Mouse (Mus musculus): ENCODE results near the gene Smad3. TPM values are rescaled to one million over a fixed set of nuclear protein-coding genes. Genes with fewer than 3 reads are reported as not detected.

The Smad3 gene
- total and polyA plus RNA-seq, 2 experiments from 2014 or later, result 7.5 to 34.0 TPM

DNA sequence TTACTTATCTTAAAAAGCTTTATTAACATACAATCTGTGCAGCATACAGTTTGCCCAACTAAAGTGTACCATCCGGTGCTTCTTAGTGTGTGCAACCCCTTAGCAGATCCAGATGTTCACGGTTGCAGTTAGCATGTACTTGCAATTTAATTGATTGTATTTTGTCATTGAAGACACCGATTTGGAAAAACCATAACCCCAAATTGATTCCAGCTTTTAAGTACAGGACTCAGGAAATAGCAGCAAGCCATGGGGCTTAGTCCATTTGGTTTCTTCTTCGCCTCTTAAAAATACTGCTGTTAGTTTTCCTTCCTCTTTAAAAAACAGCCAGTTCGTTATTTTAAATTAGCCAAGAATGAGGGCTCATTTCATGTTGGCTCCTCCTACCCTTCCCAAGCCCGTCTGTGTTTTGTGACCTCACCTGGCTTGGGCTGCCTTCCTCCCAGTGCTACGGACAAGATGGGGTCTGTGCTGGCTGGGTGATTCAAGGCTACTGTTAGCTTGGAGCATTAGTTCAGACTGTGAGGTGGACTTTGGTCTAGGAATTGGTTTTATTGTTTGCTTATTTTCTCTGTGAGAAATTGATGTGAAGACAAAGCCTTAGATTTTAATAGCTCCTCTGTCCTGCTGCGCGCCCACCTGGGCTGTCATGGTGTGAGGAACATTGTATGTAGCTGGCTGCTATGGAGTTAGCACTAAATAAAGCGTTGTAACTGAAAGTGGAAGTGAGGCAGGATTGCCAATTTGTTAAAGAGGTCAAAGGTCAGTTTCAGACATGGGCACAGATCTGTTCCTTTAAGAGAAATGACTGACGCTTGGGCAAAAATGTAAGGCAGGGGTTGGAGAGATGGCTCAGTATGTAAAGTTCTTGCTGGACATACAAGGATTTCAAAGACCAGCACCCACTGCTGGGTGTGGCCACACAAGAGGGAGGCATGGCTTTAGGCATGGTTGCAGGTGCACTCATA is 143.5 kb downstream of the Smad3 start:
- Histone ChIP-seq H3K9ac (replicated peaks; ENCODE audit: low read length) (no peak overlapping the region), H3K4me1 (ENCODE audit: insufficient read depth, low read length) (peaks cover 13% of the 10 kb centered on the region; the same call in 1 of the 2 replicates), H3K27me3 (ENCODE audit: insufficient read depth, low read length) (no peaks in the 10 kb centered on the region), H3K9me3 (ENCODE audit: low read length) (no peaks in the 10 kb centered on the region), H3K4me2 (ENCODE audit: low read depth, low read length) (no peak overlapping the region), H3K27ac (no peak overlapping the region), H3K36me3 (ENCODE audit: insufficient read depth, low read length) (peaks cover 16% of the 10 kb centered on the region; the same call in 1 of the 2 replicates), H3K4me3 (ENCODE audit: low read length) (no peak overlapping the region)
- TF ChIP-seq CTCF (IDR thresholded peaks at IDR 0.05; ENCODE audit: low read depth), result no peak
- WGBS, result 84% methylated on average over 11 of the region's 11 CpGs
- DNase-seq (ENCODE audit: low spot score), result no peak
- ATAC-seq, result no peak

GRCm38 (mm10) chr9:63613569-63613968 is 144.2 kb downstream of the Smad3 start:
- 21% methylated on average over 1 of the region's 1 CpGs for WGBS
- TF ChIP-seq CTCF (IDR thresholded peaks at IDR 0.05; ENCODE audit: low read depth), result no peak
- Histone ChIP-seq H3K9ac (replicated peaks; ENCODE audit: low read length) (no peak overlapping the region), H3K27ac (0 out of 2 replicates have a peak overlapping the region, but pooled peaks have one; percentile 6), H3K4me2 (ENCODE audit: low read depth, low read length) (0 out of 2 replicates have a peak overlapping the region, but pooled peaks have one; percentile 3), H3K27me3 (ENCODE audit: insufficient read depth, low read length) (no peaks in the 10 kb centered on the region), H3K4me1 (ENCODE audit: insufficient read depth, low read length) (peaks cover 13% of the 10 kb centered on the region; the same call in 1 of the 2 replicates), H3K36me3 (ENCODE audit: insufficient read depth, low read length) (peaks cover 16% of the 10 kb centered on the region; the same call in 1 of the 2 replicates), H3K9me3 (ENCODE audit: low read length) (no peaks in the 10 kb centered on the region), H3K4me3 (ENCODE audit: low read length) (no peak overlapping the region)
- ATAC-seq (0 out of 2 replicates have a peak, but pooled peaks have one; percentile 40), DNase-seq (ENCODE audit: low spot score) (no peak)

DNA sequence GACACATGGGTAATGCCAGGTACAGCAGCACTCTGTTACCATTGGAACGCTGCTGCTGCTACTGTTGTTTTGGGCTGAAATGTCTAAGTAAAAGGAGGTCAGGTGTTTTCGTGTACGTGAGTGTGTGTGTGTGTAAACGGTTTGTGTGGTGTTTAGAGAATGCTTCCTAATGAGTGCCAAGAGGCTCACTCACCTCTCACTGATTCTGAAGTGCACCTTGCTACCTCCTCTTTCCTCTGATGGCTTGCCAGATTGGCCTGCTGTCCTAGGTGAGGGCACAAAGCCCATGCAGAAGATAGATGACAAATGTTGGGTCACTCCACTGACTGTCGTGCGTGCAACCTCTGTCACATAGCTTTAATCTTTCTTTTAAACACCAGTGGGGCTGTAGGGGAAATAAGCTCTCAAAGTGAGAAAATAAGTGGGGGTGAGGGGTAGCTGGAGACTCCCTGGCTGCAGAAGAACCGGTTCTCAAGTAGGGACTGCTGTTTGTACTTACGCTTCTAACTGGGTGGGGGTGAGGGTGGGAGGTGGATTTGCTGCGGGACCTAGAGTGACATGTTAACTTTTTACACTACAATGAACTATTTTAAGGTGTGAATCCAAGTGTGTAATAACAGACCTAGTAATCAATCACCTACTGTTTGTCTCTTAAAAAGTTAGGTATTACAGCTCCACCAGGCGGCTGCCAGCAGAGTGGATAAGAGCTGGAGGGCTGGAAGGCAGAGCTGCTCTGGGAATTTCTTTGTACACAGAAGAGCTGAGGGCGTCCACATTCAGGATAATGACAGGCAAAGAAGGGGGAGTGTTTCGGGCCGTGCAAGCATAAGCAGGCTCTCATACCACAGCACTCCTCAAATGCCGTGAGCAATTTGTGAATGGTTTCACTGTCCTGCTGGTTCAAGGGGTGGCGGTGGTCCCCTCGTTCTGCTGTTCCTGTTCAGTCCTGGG is 145.0 kb downstream of the Smad3 start:
- Histone ChIP-seq H3K27me3 (ENCODE audit: insufficient read depth, low read length) (no peaks in the 10 kb centered on the region), H3K4me3 (ENCODE audit: low read length) (no peak overlapping the region), H3K36me3 (ENCODE audit: insufficient read depth, low read length) (peaks cover 13% of the 10 kb centered on the region; the same call in 1 of the 2 replicates), H3K9ac (replicated peaks; ENCODE audit: low read length) (no peak overlapping the region), H3K9me3 (ENCODE audit: low read length) (no peaks in the 10 kb centered on the region), H3K27ac (0 out of 2 replicates have a peak overlapping the region, but pooled peaks have one; percentile 6), H3K4me1 (ENCODE audit: insufficient read depth, low read length) (peaks cover 13% of the 10 kb centered on the region; the same call in 1 of the 2 replicates), H3K4me2 (ENCODE audit: low read depth, low read length) (0 out of 2 replicates have a peak overlapping the region, but pooled peaks have one; percentile 3)
- ATAC-seq, result peak; percentile 73
- DNase-seq (ENCODE audit: low spot score), result peak; percentile 76
- WGBS, result 47% methylated on average over 16 of the region's 16 CpGs
- peak; percentile 60 for TF ChIP-seq CTCF (IDR thresholded peaks at IDR 0.05; ENCODE audit: low read depth)

DNA sequence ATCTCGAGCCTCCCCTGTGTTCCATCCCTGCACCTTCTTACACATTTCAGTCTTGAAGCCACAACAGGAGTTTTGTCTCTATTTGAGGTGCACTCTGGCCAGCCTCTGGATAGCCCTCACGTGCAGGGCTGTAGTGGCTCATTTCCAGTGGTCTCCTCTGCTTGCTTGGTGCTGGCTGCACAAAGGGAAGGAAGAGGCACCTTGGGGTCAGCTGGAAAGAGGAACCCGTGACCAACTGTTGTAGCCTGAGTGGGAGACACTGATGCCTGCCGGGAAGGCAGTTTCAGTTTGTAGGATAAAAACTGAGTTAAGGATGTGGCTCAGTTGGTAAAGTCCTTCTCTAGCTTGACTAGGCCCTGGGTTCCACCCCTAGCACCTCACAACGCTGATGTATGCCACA is 145.8 kb downstream of the Smad3 start:
- Histone ChIP-seq H3K4me1 (ENCODE audit: insufficient read depth, low read length) (peaks cover 13% of the 10 kb centered on the region; the same call in 1 of the 2 replicates), H3K27ac (no peak overlapping the region), H3K9me3 (ENCODE audit: low read length) (no peaks in the 10 kb centered on the region), H3K27me3 (ENCODE audit: insufficient read depth, low read length) (no peaks in the 10 kb centered on the region), H3K4me3 (ENCODE audit: low read length) (no peak overlapping the region), H3K4me2 (ENCODE audit: low read depth, low read length) (no peak overlapping the region), H3K9ac (replicated peaks; ENCODE audit: low read length) (no peak overlapping the region), H3K36me3 (ENCODE audit: insufficient read depth, low read length) (peaks cover 4% of the 10 kb centered on the region; the same call in 1 of the 2 replicates)
- WGBS, result 67% methylated on average over 5 of the region's 5 CpGs
- DNase-seq (ENCODE audit: low spot score) (no peak), ATAC-seq (no peak)
- TF ChIP-seq CTCF (IDR thresholded peaks at IDR 0.05; ENCODE audit: low read depth), result no peak

DNA sequence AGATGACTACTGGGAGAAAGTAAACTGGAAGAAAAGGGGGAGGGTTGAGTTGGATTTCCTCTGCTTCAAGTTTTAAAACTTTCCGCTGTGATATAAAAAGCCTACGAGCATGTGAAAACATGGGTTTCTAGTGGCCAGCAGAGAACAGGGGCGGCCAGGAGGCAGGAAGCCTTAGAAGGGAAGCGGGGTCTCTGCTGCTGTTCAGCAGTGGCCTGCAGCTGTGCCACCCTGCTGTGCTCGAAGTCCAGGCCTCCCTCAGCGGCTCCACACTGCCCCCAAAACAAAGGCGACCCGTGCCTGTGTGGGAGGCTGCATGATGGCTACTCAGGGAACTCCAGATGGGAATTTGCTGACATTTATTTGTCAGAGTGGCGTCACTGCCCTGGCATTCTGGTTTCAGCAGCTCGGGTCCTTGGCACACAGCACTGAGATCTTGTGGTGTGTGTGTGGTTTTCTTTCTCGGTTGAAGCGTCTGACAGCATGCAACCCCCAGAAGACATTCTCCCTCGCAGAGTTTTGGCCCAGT is 146.9 kb downstream of the Smad3 start:
- H3K9ac ChIP-seq (replicated peaks; ENCODE audit: low read length), result no peak overlapping the region
- H3K9me3 ChIP-seq (ENCODE audit: low read length), result no peaks in the 10 kb centered on the region
- H3K4me3 ChIP-seq (ENCODE audit: low read length), result no peak overlapping the region
- no peaks in the 10 kb centered on the region for H3K27me3 ChIP-seq (ENCODE audit: insufficient read depth, low read length)
- peak; percentile 13; the same call in 1 of the 2 replicates for TF ChIP-seq CTCF (IDR thresholded peaks at IDR 0.05; ENCODE audit: low read depth)
- DNase-seq (ENCODE audit: low spot score), result peak; percentile 22
- H3K27ac ChIP-seq, result no peak overlapping the region; the same call in 1 of the 2 replicates
- WGBS, result 16% methylated on average over 13 of the region's 13 CpGs
- peaks cover 13% of the 10 kb centered on the region; the same call in 1 of the 2 replicates for H3K4me1 ChIP-seq (ENCODE audit: insufficient read depth, low read length)
- H3K36me3 ChIP-seq (ENCODE audit: insufficient read depth, low read length), result no peaks in the 10 kb centered on the region
- 0 out of 2 replicates have a peak overlapping the region, but pooled peaks have one; percentile 7 for H3K4me2 ChIP-seq (ENCODE audit: low read depth, low read length)
- ATAC-seq, result 0 out of 2 replicates have a peak, but pooled peaks have one; percentile 51

DNA sequence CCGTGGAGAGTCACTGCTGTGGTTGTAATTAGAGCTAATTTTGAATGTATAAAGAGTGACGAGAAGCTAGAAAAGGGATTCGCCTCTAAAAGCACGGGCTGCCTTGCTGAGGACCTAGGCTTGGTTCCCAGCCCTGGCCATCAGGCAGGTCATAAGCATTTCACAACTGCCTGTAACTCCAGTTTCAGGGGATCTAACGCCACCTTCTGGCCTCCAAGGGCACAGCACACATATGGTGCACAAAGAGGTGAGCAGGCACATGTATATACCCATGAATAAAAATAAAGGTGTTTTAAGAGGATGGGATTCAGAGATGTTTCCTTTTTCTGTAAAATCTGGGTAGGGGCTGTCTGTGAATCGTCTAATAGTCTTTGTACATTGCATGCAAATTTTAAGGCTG is 147.6 kb downstream of the Smad3 start:
- TF ChIP-seq CTCF (IDR thresholded peaks at IDR 0.05; ENCODE audit: low read depth), result peak; percentile 35; the same call in 1 of the 2 replicates
- Histone ChIP-seq H3K36me3 (ENCODE audit: insufficient read depth, low read length) (no peaks in the 10 kb centered on the region), H3K27me3 (ENCODE audit: insufficient read depth, low read length) (no peaks in the 10 kb centered on the region), H3K4me2 (ENCODE audit: low read depth, low read length) (no peak overlapping the region), H3K4me1 (ENCODE audit: insufficient read depth, low read length) (peaks cover 13% of the 10 kb centered on the region; the same call in 1 of the 2 replicates), H3K4me3 (ENCODE audit: low read length) (no peak overlapping the region), H3K9me3 (ENCODE audit: low read length) (no peaks in the 10 kb centered on the region), H3K9ac (replicated peaks; ENCODE audit: low read length) (no peak overlapping the region), H3K27ac (no peak overlapping the region)
- no peak for ATAC-seq
- 90% methylated on average over 6 of the region's 6 CpGs for WGBS
- DNase-seq (ENCODE audit: low spot score), result no peak
